Mouse (Mus musculus) CH12.LX (cell line): ENCODE data around the gene Wdr47. TPM values are rescaled to one million over a fixed set of nuclear protein-coding genes. Genes with fewer than 3 reads are reported as not detected.

Experiments used
- DNase-seq: peaks from one replicate; pipeline ENCODE4 v3.0.0-alpha.2; 2013; ENCODE audit errors: extremely low read depth
- H3K27ac ChIP-seq: 2 replicates; pipeline ENCODE4 v1.5.1; 2012; ENCODE audit warnings: low read depth, mild to moderate bottlenecking, control low read depth, moderate library complexity; ENCODE audit not compliant: insufficient read depth
- H3K27me3 ChIP-seq: replicated peaks from 2 replicates; pipeline ENCODE3; 2012; ENCODE audit warnings: inconsistent platforms
- H3K36me3 ChIP-seq, 2 experiments: replicated peaks in 1 of 2; 2 replicates each; pipeline versions ENCODE3 to v1.6.1; 2012; ENCODE audit warnings: inconsistent platforms in 1 of 2, low read length in 1 of 2, mild to moderate bottlenecking in 1 of 2, mixed read lengths in 1 of 2, moderate library complexity in 1 of 2; ENCODE audit not compliant: control insufficient read depth in 1 of 2, insufficient read depth in 1 of 2
- H3K4me1 ChIP-seq, 2 experiments: 2 replicates each; pipeline ENCODE4 v1.6.1; 2012; ENCODE audit warnings: inconsistent platforms in 1 of 2, moderate library complexity in 1 of 2; ENCODE audit not compliant: insufficient read depth in 2 of 2, control insufficient read depth in 1 of 2
- H3K4me2 ChIP-seq: 2 replicates; pipeline ENCODE4 v1.6.1; 2012; ENCODE audit warnings: low read depth, mild to moderate bottlenecking, control low read depth; ENCODE audit not compliant: poor library complexity, insufficient read depth, severe bottlenecking
- H3K4me3 ChIP-seq, 3 experiments: fragments of 150-350 bp in 1 of 3; sonication (generic) in 1 of 3; replicated peaks in 1 of 3; 2 replicates each; pipeline versions ENCODE3 to v1.5.1; 2011 to 2012; ENCODE audit warnings: low read depth in 2 of 3, low read length in 2 of 3, mild to moderate bottlenecking in 2 of 3, moderate library complexity in 2 of 3, control low read depth in 1 of 3, improper control_type of control experiment in 1 of 3, inconsistent platforms in 1 of 3, mixed read lengths in 1 of 3; ENCODE audit not compliant: poor library complexity in 1 of 3
- H3K79me2 ChIP-seq: replicated peaks from 2 replicates; pipeline ENCODE4 v1.6.1; 2012; ENCODE audit warnings: mild to moderate bottlenecking, moderate library complexity; ENCODE audit not compliant: control insufficient read depth, poor library complexity, insufficient read depth, severe bottlenecking; ENCODE audit errors: extremely low read depth
- H3K9ac ChIP-seq: 2 replicates; pipeline ENCODE4 v1.6.1; 2012; ENCODE audit warnings: low read depth, mild to moderate bottlenecking, control low read depth, moderate library complexity; ENCODE audit not compliant: insufficient read depth
- H3K9me3 ChIP-seq: replicated peaks from 2 replicates; pipeline ENCODE3; 2012; ENCODE audit warnings: low read length, inconsistent platforms, mixed read lengths
- BHLHE40 ChIP-seq: IDR thresholded peaks from 2 replicates; pipeline ENCODE4 v1.6.1; 2011; ENCODE audit warnings: mild to moderate bottlenecking, low read depth, low read length, improper control_type of control experiment
- CHD1 ChIP-seq: IDR thresholded peaks from 2 replicates; pipeline ENCODE4 v1.6.1; 2012; ENCODE audit warnings: low read depth, low read length, improper control_type of control experiment, inconsistent platforms
- CTCF ChIP-seq, 2 experiments: IDR thresholded peaks in 1 of 2; conservative IDR thresholded peaks in 1 of 2; 2 replicates each; pipeline ENCODE4 v1.5.1; 2011 to 2012; ENCODE audit warnings: low read depth in 2 of 2, low read length in 2 of 2, improper control_type of control experiment in 1 of 2, inconsistent platforms in 1 of 2, mild to moderate bottlenecking in 1 of 2, moderate library complexity in 1 of 2
- E2F4 ChIP-seq: IDR thresholded peaks from 2 replicates; pipeline ENCODE4 v1.6.1; 2011; ENCODE audit warnings: low read depth, low read length, improper control_type of control experiment; ENCODE audit not compliant: insufficient replicate concordance
- ELF1 ChIP-seq: IDR thresholded peaks from 2 replicates; pipeline ENCODE4 v1.6.1; 2014; ENCODE audit warnings: low read depth, mild to moderate bottlenecking, inconsistent platforms, low read length, improper control_type of control experiment
- HCFC1 ChIP-seq: IDR thresholded peaks from 2 replicates; pipeline ENCODE4 v1.6.1; 2012; ENCODE audit warnings: low read depth, mild to moderate bottlenecking, inconsistent platforms, low read length, improper control_type of control experiment
- KAT2A ChIP-seq: IDR thresholded peaks from 2 replicates; pipeline ENCODE4 v1.6.1; 2012; ENCODE audit warnings: low read length, improper control_type of control experiment, inconsistent platforms; ENCODE audit not compliant: insufficient replicate concordance
- MAFK ChIP-seq: IDR thresholded peaks from 2 replicates; pipeline ENCODE4 v1.6.1; 2011; ENCODE audit warnings: low read length, improper control_type of control experiment; ENCODE audit not compliant: insufficient replicate concordance
- MAX ChIP-seq: IDR thresholded peaks from 2 replicates; pipeline ENCODE4 v1.6.1; 2011; ENCODE audit warnings: low read length, improper control_type of control experiment
- MAZ ChIP-seq: IDR thresholded peaks from 2 replicates; pipeline ENCODE4 v1.6.1; 2012; ENCODE audit warnings: low read depth, mild to moderate bottlenecking, inconsistent platforms, low read length, improper control_type of control experiment, moderate library complexity
- MXI1 ChIP-seq: IDR thresholded peaks from 2 replicates; pipeline ENCODE4 v1.6.1; 2011; ENCODE audit warnings: mild to moderate bottlenecking, low read depth, low read length, improper control_type of control experiment
- MYC ChIP-seq: IDR thresholded peaks from 2 replicates; pipeline ENCODE4 v1.6.1; 2011; ENCODE audit warnings: low read depth, mild to moderate bottlenecking, improper control_type of control experiment, low read length
- NELFE ChIP-seq: IDR thresholded peaks from 2 replicates; pipeline ENCODE4 v1.6.1; 2011; ENCODE audit warnings: low read depth, low read length, improper control_type of control experiment
- NRF1 ChIP-seq: IDR thresholded peaks from 2 replicates; pipeline ENCODE4 v1.6.1; 2014; ENCODE audit warnings: low read depth, mild to moderate bottlenecking, inconsistent platforms, low read length, improper control_type of control experiment, moderate library complexity
- PAX5 ChIP-seq: IDR thresholded peaks from 2 replicates; pipeline ENCODE4 v1.6.1; 2012; ENCODE audit warnings: low read length, inconsistent platforms, mixed read lengths
- RAD21 ChIP-seq: IDR thresholded peaks from 2 replicates; pipeline ENCODE4 v1.6.1; 2011; ENCODE audit warnings: low read depth, mild to moderate bottlenecking, low read length, improper control_type of control experiment, moderate library complexity
- RCOR1 ChIP-seq: conservative IDR thresholded peaks from 2 replicates; pipeline ENCODE4 v1.6.1; 2012; ENCODE audit warnings: low read depth, mild to moderate bottlenecking, inconsistent platforms, low read length, improper control_type of control experiment
- SIN3A ChIP-seq: IDR thresholded peaks from 2 replicates; pipeline ENCODE4 v1.6.1; 2012; ENCODE audit warnings: low read length, improper control_type of control experiment, inconsistent platforms
- SMC3 ChIP-seq: IDR thresholded peaks from 2 replicates; pipeline ENCODE4 v1.6.1; 2011; ENCODE audit warnings: low read depth, low read length, improper control_type of control experiment
- TBP ChIP-seq: conservative IDR thresholded peaks from 2 replicates; pipeline ENCODE4 v1.6.1; 2011; ENCODE audit warnings: low read depth, low read length, improper control_type of control experiment
- UBTF ChIP-seq: IDR thresholded peaks from 2 replicates; pipeline ENCODE4 v1.6.1; 2012; ENCODE audit warnings: low read depth, mild to moderate bottlenecking, inconsistent platforms, low read length, improper control_type of control experiment, moderate library complexity
- USF2 ChIP-seq: conservative IDR thresholded peaks from 2 replicates; pipeline ENCODE4 v1.6.1; 2011; ENCODE audit warnings: low read depth, low read length, improper control_type of control experiment
- ZC3H11A ChIP-seq: IDR thresholded peaks from 2 replicates; pipeline ENCODE4 v1.6.1; 2012; ENCODE audit warnings: low read depth, mild to moderate bottlenecking, inconsistent platforms, low read length, improper control_type of control experiment
- ZNF384 ChIP-seq: IDR thresholded peaks from 2 replicates; pipeline ENCODE4 v1.6.1; 2012; ENCODE audit warnings: low read depth, low read length, improper control_type of control experiment, inconsistent platforms
- dilution Hi-C: fragments of 300-500 bp; cut with MboI; formaldehyde crosslinking; loops from 2 replicates; pipeline ENCODE4 v1.14.3; 2020; ENCODE audit warnings: low sequenced_read_pairs; ENCODE audit not compliant: extremely low pct_unique_long_range_greater_than_20kb, extremely low pct_ligation_motif_present
- in situ Hi-C: fragments of 300-500 bp; cut with MboI; formaldehyde crosslinking; loops from 3 replicates; pipeline ENCODE4 v1.14.3; 2019; ENCODE audit warnings: low sequenced_read_pairs, low pct_ligation_motif_present, low pct_unique_long_range_greater_than_20kb, mixed read lengths
- polyA plus RNA-seq: library from polyadenylated mRNA; unstranded; fragments of >175 nt; gene quantifications from 2 replicates; pipeline ENCODE4 v1.2.1, GENCODE M21; 2012; ENCODE audit warnings: low read depth; ENCODE audit not compliant: insufficient read length
- total RNA-seq, 2 experiments: library from RNA; depleted of rRNA; stranded (reverse); fragments of 300-350 nt in 1 of 2; fragments of >200 nt in 1 of 2; gene quantifications; 2 replicates each; pipeline ENCODE4 v1.2.3; 2012 to 2014

Gene Wdr47
- total and polyA plus RNA-seq, 3 experiments, result 1.7 to 4.6 (median 2.2) TPM

DNA sequence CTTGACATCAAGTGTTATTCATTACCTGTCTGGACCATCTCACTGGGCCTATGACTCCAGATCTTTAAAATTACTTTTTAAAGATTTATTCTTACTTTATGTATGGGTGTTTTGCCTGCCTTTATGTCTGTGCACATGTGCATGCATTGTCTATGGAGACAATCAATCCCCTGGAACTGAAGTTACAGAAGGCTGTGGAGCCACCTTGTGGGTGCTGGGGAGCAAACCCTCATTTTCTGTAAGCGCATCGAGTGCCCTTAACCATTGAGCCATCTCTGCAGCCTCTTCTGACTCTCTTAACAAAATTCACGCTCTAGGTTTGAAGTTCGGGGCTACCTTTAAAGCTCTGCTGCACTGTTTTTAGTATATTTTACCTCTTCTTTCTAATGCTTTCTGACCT, 48.3 kb downstream of the Wdr47 start:
- in situ Hi-C loops (no loop called here), dilution Hi-C loops (no loop called here)
- TF ChIP-seq BHLHE40, result 0 out of 2 replicates have a peak, but pooled peaks have one; percentile 17
- TF ChIP-seq MAX, result peak; percentile 50; the same call in 1 of the 2 replicates
- TF ChIP-seq ELF1, result no peak
- TF ChIP-seq E2F4, result no peak
- no peak for TF ChIP-seq NRF1
- peak; percentile 47; the same call in 1 of the 2 replicates for TF ChIP-seq MYC
- peak; percentile 11; the same call in 1 of the 2 replicates for TF ChIP-seq ZC3H11A
- TF ChIP-seq RAD21, result peak; percentile 75
- no peak for TF ChIP-seq ZNF384
- TF ChIP-seq CTCF (conservative IDR thresholded peaks at IDR 0.05 in 1 of 2, IDR thresholded peaks at IDR 0.05 in 1 of 2; ENCODE audit: low read depth in 2 of 2, low read length in 2 of 2), result peak; percentile 11 to 74; a peak in 2 of 4 replicates
- peak; percentile 70 for TF ChIP-seq SMC3
- TF ChIP-seq TBP, result no peak
- no peak for TF ChIP-seq USF2
- H3K9ac ChIP-seq, result no peak overlapping the region
- H3K9me3 ChIP-seq, result no peaks in the 10 kb centered on the region
- H3K27me3 ChIP-seq, result no peaks in the 10 kb centered on the region
- H3K4me1 ChIP-seq, result peaks cover 0 to 2% of the 10 kb centered on the region in 2 experiments; a peak in 2 of 4 replicates
- no peak overlapping the region for H3K27ac ChIP-seq
- H3K79me2 ChIP-seq, result no peaks in the 10 kb centered on the region
- peaks cover 0 to 3% of the 10 kb centered on the region in 2 experiments for H3K36me3 ChIP-seq
- no peak overlapping the region for H3K4me3 ChIP-seq
- peak; percentile 24 for DNase-seq
- H3K4me2 ChIP-seq, result no peak overlapping the region

DNA sequence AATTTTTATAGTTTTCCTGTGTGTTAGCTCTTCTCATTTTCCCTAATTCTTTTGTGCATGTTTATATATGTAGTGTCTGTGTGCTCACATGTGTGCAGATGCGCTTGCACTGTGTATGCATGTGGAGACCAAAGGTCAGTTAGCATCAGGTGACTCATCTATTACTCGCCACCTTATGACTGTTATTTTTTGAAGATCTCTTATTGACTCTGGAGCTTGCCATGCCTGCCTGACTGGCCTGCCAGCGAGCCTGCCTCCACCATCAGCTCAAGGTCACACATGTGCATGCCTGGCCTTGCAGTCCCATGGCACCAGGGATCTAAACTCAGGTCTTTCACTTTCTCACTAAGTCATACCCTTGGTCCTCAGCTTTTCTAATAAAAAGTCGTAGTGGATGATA, 49.9 kb downstream of the Wdr47 start:
- no peak for DNase-seq
- Histone ChIP-seq H3K27ac (no peak overlapping the region), H3K36me3 (peaks cover 0 to 2% of the 10 kb centered on the region in 2 experiments), H3K9ac (no peak overlapping the region), H3K27me3 (no peaks in the 10 kb centered on the region), H3K4me3 (no peak overlapping the region), H3K4me1 (peaks cover 0 to 12% of the 10 kb centered on the region in 2 experiments; a peak in 2 of 4 replicates), H3K4me2 (no peak overlapping the region), H3K79me2 (no peaks in the 10 kb centered on the region), H3K9me3 (no peaks in the 10 kb centered on the region)
- TF ChIP-seq ZNF384 (no peak), USF2 (no peak), PAX5 (no peak), BHLHE40 (no peak), HCFC1 (no peak), CHD1 (no peak), SIN3A (no peak), TBP (no peak), MXI1 (no peak), RCOR1 (no peak), MAFK (no peak), MAZ (no peak), UBTF (no peak), KAT2A (no peak), NELFE (no peak)
- dilution Hi-C loops (no loop called here), in situ Hi-C loops (loop anchor here (10.0 kb wide), 1 partner anchor 86 kb away; no protein-coding TSS in a partner anchor)
